Mouse (Mus musculus) stomach, embryonic 15.5 days (tissue): Measurements from ENCODE around the gene Arhgap25. TPM values are rescaled to one million over a fixed set of nuclear protein-coding genes. Genes with fewer than 3 reads are reported as not detected.
"Not testable (repeated sequence)": the region's sequence is repeated elsewhere in the genome, so short reads cannot be mapped to it uniquely, and the experiment has no call there.

ENCODE experiments used
- ATAC-seq: fragments of 200-750 bp; cut with Nextera tagmentation; 2 replicates; pipeline ENCODE4 v1.8.0; 2017; ENCODE audit warnings: low read depth, moderate number of reproducible peaks, moderate TSS enrichment; ENCODE audit not compliant: insufficient read depth, low FRiP score
- H3K27ac ChIP-seq: fragments of 300-500 bp; sonication (generic); 2 replicates; pipeline ENCODE4 v1.5.1; 2015; ENCODE audit warnings: mild to moderate bottlenecking, inconsistent platforms
- H3K27me3 ChIP-seq: fragments of 300-500 bp; sonication (generic); replicated peaks from 2 replicates; pipeline ENCODE4 v1.6.1; 2015; ENCODE audit warnings: inconsistent platforms
- H3K36me3 ChIP-seq: fragments of 300-500 bp; sonication (generic); 2 replicates; pipeline ENCODE4 v1.6.1; 2015; ENCODE audit warnings: inconsistent platforms
- H3K4me1 ChIP-seq: fragments of 300-500 bp; sonication (generic); 2 replicates; pipeline ENCODE4 v1.6.1; 2015; ENCODE audit warnings: inconsistent platforms
- H3K4me2 ChIP-seq: fragments of 300-500 bp; sonication (generic); 2 replicates; pipeline ENCODE4 v1.6.1; 2015; ENCODE audit warnings: mild to moderate bottlenecking, inconsistent platforms
- H3K4me3 ChIP-seq: fragments of 300-500 bp; sonication (generic); replicated peaks from 2 replicates; pipeline ENCODE4 v1.5.1; 2015; ENCODE audit warnings: inconsistent platforms
- H3K9ac ChIP-seq: fragments of 300-500 bp; sonication (generic); 2 replicates; pipeline ENCODE4 v1.6.1; 2015; ENCODE audit warnings: inconsistent platforms
- H3K9me3 ChIP-seq: fragments of 300-500 bp; sonication (generic); 2 replicates; pipeline ENCODE4 v1.6.1; 2016; ENCODE audit warnings: inconsistent platforms
- WGBS: fragments of 180-500 bp; shearing (Covaris S2); methylation state at CpG from one replicate; pipeline ENCODE4 v1.1.7; 2015; 5-methylcytosine and 5-hydroxymethylcytosine counted together
- polyA plus RNA-seq: library from polyadenylated mRNA; unstranded; fragments of >200 nt; fragmentation: Nextera tagmentation; extraction: Ambion mirVana; gene quantifications from 2 replicates; pipeline ENCODE4 v1.2.1, GENCODE M21; 2015

Arhgap25 gene
- polyA plus RNA-seq = 4.7 and 6.0 TPM in 2 replicates

GRCm38 (mm10) chr6:87532953-87533710 is at the start of gene Arhgap25:
TSS of gene Arhgap25 (minus strand) at chr6:87533259.
- no peak within 1 kb of the TSS for H3K4me3 ChIP-seq
- no peak for ATAC-seq
- H3K4me2 ChIP-seq = no peak within 1 kb of the TSS
- no peak within 1 kb of the TSS for H3K9ac ChIP-seq
- no peaks in the 10 kb centered on the region for H3K36me3 ChIP-seq
- no peak within 1 kb of the TSS for H3K27ac ChIP-seq
- H3K4me1 ChIP-seq = no peaks in the 10 kb centered on the region
- H3K27me3 ChIP-seq = no peaks in the 10 kb centered on the region
- 50% methylated on average over 14 of the region's 14 CpGs for WGBS
- no peaks in the 10 kb centered on the region for H3K9me3 ChIP-seq

DNA sequence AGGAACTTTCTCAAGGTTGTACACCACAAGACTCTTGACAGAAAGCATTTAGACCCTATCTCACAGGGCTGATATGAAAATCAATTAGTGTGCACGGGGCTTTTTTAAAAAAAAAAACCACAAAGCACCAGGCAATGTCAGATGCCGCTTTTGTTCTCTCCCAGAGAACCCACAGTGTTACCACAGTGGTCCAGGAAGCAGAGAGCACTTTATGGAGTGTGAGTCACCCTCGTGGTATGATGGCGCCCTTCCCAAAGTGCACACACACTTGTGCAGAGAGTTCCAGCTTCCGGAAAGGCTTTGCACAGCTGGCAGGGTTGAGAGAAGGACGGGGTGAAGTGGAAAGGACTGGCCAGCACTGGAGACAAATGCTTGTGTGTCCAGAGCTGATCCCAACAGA is 49.4 kb upstream of the Arhgap25 start:
- no peaks in the 10 kb centered on the region for H3K27me3 ChIP-seq
- 45% methylated on average over 6 of the region's 6 CpGs for WGBS
- no peaks in the 10 kb centered on the region for H3K36me3 ChIP-seq
- H3K9ac ChIP-seq = no peak overlapping the region
- H3K4me2 ChIP-seq = 0 out of 2 replicates have a peak overlapping the region, but pooled peaks have one; percentile 13
- H3K27ac ChIP-seq = peak overlapping the region; percentile 61
- peaks cover 5% of the 10 kb centered on the region; the same call in 1 of the 2 replicates for H3K4me1 ChIP-seq
- H3K9me3 ChIP-seq = no peaks in the 10 kb centered on the region
- ATAC-seq = peak; percentile 62
- no peak overlapping the region for H3K4me3 ChIP-seq

- Histone ChIP-seq H3K27me3 (no peaks in the 10 kb centered on the region), H3K27ac (0 out of 2 replicates have a peak overlapping the region, but pooled peaks have one; percentile 61), H3K4me2 (no peak overlapping the region), H3K4me3 (no peak overlapping the region), H3K36me3 (no peaks in the 10 kb centered on the region), H3K9ac (no peak overlapping the region), H3K9me3 (no peaks in the 10 kb centered on the region), H3K4me1 (peaks cover 5% of the 10 kb centered on the region; the same call in 1 of the 2 replicates)
- ATAC-seq = no peak
- 86% methylated on average over 18 of the region's 18 CpGs for WGBS
Measured at GRCm38 (mm10) chr6:87581581-87581980, 48.5 kb upstream of the Arhgap25 start.

DNA sequence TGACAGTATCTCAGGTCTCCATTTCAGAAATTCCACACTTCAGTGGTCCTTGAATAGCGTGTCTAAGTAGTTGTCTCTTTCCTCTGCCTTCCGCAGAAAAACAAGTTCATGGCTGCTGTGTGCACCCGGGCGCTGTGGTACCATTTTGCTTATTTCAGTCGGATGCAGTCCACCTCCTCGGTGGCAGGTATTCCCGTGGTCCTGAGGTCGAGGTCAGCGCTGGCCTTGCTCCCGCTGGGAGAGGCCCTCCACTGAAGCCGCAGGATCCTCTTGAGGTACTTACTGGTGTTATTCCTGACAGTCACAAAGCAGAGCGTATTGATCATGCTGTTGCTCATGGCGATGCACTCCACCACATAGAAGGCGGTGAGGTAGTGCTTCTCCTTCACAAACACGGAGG is 48.0 kb upstream of the Arhgap25 start:
- no peak overlapping the region for H3K4me3 ChIP-seq
- 89% methylated on average over 15 of the region's 15 CpGs for WGBS
- H3K9me3 ChIP-seq = no peaks in the 10 kb centered on the region
- H3K27me3 ChIP-seq = no peaks in the 10 kb centered on the region
- H3K4me2 ChIP-seq = no peak overlapping the region
- no peak overlapping the region for H3K9ac ChIP-seq
- H3K36me3 ChIP-seq = no peaks in the 10 kb centered on the region
- H3K27ac ChIP-seq = no peak overlapping the region
- H3K4me1 ChIP-seq = peaks cover 5% of the 10 kb centered on the region; the same call in 1 of the 2 replicates
- ATAC-seq = no peak

DNA sequence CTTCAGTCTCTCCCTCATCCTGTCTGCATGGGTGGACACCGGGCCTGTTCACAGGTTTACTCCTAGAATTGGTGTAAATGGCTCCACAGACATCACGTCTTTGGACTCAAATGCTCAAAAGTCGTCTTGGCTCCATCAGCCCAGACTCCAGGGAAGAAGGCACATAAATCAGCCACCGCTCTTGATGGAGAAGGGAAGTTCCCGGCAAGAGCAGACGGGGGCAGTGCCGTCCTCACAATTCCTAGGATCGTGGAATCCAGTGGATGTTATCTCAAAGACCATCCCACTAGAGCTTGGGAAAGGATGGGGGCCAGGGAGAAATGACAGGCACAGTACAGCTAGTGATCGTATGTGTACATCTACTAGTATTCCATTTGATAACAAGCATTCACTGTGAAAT is 45.2 kb upstream of the Arhgap25 start:
- WGBS = 41% methylated on average over 9 of the region's 9 CpGs
- Histone ChIP-seq H3K27me3 (no peaks in the 10 kb centered on the region), H3K27ac (no peak overlapping the region), H3K4me3 (no peak overlapping the region), H3K4me2 (no peak overlapping the region), H3K9me3 (no peaks in the 10 kb centered on the region), H3K4me1 (peaks cover 5% of the 10 kb centered on the region; the same call in 1 of the 2 replicates), H3K9ac (no peak overlapping the region), H3K36me3 (no peaks in the 10 kb centered on the region)
- no peak for ATAC-seq

GRCm38 (mm10) chr6:87576648-87577330 is 43.7 kb upstream of the Arhgap25 start:
- peak; percentile 83 for ATAC-seq
- no peak overlapping the region for H3K4me3 ChIP-seq
- H3K36me3 ChIP-seq = no peaks in the 10 kb centered on the region
- no peaks in the 10 kb centered on the region for H3K27me3 ChIP-seq
- no peak overlapping the region for H3K9ac ChIP-seq
- no peak overlapping the region for H3K4me2 ChIP-seq
- H3K4me1 ChIP-seq = no peaks in the 10 kb centered on the region
- H3K27ac ChIP-seq = peak overlapping the region; percentile 41; the same call in 1 of the 2 replicates
- no peaks in the 10 kb centered on the region for H3K9me3 ChIP-seq
- WGBS = 32% methylated on average over 4 of the region's 4 CpGs

DNA sequence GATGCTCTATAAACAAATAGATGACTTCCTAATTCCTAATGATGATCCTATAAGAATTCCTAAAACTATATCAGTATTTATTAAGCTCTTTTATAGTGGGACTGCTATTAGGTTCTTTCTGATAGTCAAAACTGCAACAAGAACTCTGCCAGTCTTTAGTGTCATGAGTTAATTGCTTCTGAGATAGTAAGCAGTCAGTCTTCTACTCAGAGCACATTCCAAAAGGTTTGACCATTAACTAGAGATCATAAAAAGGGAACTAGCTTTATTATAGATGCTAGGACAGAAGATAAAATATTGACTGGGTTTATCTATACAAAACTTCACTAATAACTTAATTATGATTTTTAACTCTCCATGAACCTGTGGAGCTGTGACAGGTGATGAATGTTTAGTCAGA is 38.8 kb upstream of the Arhgap25 start:
- not testable (repeated sequence) for H3K4me3 ChIP-seq, H3K36me3 ChIP-seq, ATAC-seq, H3K9ac ChIP-seq, H3K27me3 ChIP-seq, H3K4me2 ChIP-seq, H3K4me1 ChIP-seq, H3K27ac ChIP-seq, H3K9me3 ChIP-seq

GRCm38 (mm10) chr6:87567686-87568593 is 34.9 kb upstream of the Arhgap25 start:
- no peak overlapping the region for H3K27ac ChIP-seq
- no peak overlapping the region for H3K4me2 ChIP-seq
- WGBS = 41% methylated on average over 9 of the region's 9 CpGs
- H3K4me1 ChIP-seq = no peaks in the 10 kb centered on the region
- peak; percentile 71; the same call in 1 of the 2 replicates for ATAC-seq
- no peak overlapping the region for H3K4me3 ChIP-seq
- H3K36me3 ChIP-seq = no peaks in the 10 kb centered on the region
- no peak overlapping the region for H3K9ac ChIP-seq
- H3K9me3 ChIP-seq = no peaks in the 10 kb centered on the region
- no peaks in the 10 kb centered on the region for H3K27me3 ChIP-seq

DNA sequence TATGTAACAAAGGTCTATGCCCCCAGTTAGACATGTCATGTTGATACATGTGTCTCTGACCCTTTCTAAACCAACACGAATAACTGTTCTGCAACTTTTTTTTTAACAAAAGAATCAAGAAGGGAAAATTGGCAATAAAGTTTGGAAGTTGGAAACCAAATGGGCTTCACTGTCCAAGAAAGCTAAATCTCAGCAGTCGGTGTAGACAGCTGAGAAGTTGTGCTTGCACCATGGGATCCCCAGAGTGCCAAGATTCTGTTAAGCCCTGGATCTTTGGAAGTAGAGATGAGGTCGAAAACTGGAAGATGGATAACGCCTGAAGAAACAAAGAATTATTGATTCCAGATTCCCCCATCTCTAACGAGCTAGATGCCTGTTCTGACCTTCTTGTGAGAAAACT is 32.1 kb upstream of the Arhgap25 start:
- Histone ChIP-seq H3K4me1 (no peaks in the 10 kb centered on the region), H3K9ac (no peak overlapping the region), H3K4me2 (no peak overlapping the region), H3K36me3 (no peaks in the 10 kb centered on the region), H3K27ac (no peak overlapping the region), H3K27me3 (no peaks in the 10 kb centered on the region), H3K9me3 (no peaks in the 10 kb centered on the region), H3K4me3 (no peak overlapping the region)
- ATAC-seq = no peak
- WGBS = 59% methylated on average over 5 of the region's 5 CpGs

GRCm38 (mm10) chr6:87564356-87564755 is 31.3 kb upstream of the Arhgap25 start:
- 81% methylated on average over 4 of the region's 4 CpGs for WGBS
- Histone ChIP-seq H3K27me3 (no peaks in the 10 kb centered on the region), H3K4me1 (no peaks in the 10 kb centered on the region), H3K4me3 (no peak overlapping the region), H3K9me3 (no peaks in the 10 kb centered on the region), H3K9ac (no peak overlapping the region), H3K36me3 (no peaks in the 10 kb centered on the region), H3K27ac (no peak overlapping the region), H3K4me2 (no peak overlapping the region)
- no peak for ATAC-seq

DNA sequence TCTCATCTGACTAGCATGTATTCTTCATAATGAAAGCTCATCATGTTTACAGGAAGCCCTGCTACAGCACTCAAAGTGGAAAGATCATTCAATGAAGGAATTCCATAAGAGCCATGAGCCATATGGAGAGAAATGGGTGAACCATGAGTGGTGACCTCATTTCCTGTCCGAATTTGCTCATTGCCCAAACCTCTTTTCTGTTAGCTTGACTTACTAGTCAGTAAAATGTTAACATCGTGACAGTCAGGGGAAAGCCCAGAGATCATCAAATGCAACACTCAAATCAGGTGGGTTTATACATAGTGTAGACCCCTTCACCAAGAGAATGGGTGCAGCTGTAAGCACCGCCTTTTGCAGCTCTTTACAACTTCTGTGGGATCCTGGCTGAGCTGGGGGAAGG is 20.7 kb upstream of the Arhgap25 start:
- H3K36me3 ChIP-seq = no peaks in the 10 kb centered on the region
- WGBS = 71% methylated on average over 3 of the region's 3 CpGs

More for the DNA sequence above, 20.7 kb upstream of the Arhgap25 start:
- Histone ChIP-seq H3K27ac (no peak overlapping the region), H3K4me2 (no peak overlapping the region), H3K27me3 (no peaks in the 10 kb centered on the region), H3K9ac (no peak overlapping the region), H3K9me3 (no peaks in the 10 kb centered on the region), H3K4me3 (no peak overlapping the region), H3K4me1 (no peaks in the 10 kb centered on the region)
- ATAC-seq = no peak
